Mouse (Mus musculus): ENCODE measurements around the gene Ppa2. TPM values are rescaled to one million over a fixed set of nuclear protein-coding genes. Genes with fewer than 3 reads are reported as not detected.

The Ppa2 gene
- 9.6 and 12.0 TPM in 2 replicates for total RNA-seq (2023)

GRCm38 (mm10) chr3:133309954-133310808 lies at the start of gene Ppa2:
Ppa2 (plus strand) TSS chr3:133310110.

Other genes starting within 250 kb of the Ppa2 start
- gene Ints12, start 218.3 kb upstream of the Ppa2 start, total RNA-seq (2023), result 45.0 and 55.6 TPM in 2 replicates
- gene Gstcd, start 218.1 kb upstream of the Ppa2 start, total RNA-seq (2023), result 7.3 and 9.5 TPM in 2 replicates
- gene Arhgef38, start 75.2 kb upstream of the Ppa2 start, total RNA-seq (2023), result not detected in 2 replicates
- 104 and 132 TPM in 2 replicates for gene Tet2, start 235.0 kb downstream of the Ppa2 start, total RNA-seq (2023)

Data from neutrophil, adult 65 days (primary cell).